Mouse (Mus musculus) CH12.LX (cell line): ENCODE data around the gene Cops3. TPM values are rescaled to one million over a fixed set of nuclear protein-coding genes. Genes with fewer than 3 reads are reported as not detected.

Experiments
- DNase-seq: peaks from one replicate; pipeline ENCODE4 v3.0.0-alpha.2; 2013; ENCODE audit errors: extremely low read depth
- H3K27ac ChIP-seq: 2 replicates; pipeline ENCODE4 v1.5.1; 2012; ENCODE audit warnings: low read depth, mild to moderate bottlenecking, control low read depth, moderate library complexity; ENCODE audit not compliant: insufficient read depth
- H3K27me3 ChIP-seq: replicated peaks from 2 replicates; pipeline ENCODE3; 2012; ENCODE audit warnings: inconsistent platforms
- H3K36me3 ChIP-seq, 2 experiments: replicated peaks in 1 of 2; 2 replicates each; pipeline versions ENCODE3 to v1.6.1; 2012; ENCODE audit warnings: inconsistent platforms in 1 of 2, low read length in 1 of 2, mild to moderate bottlenecking in 1 of 2, mixed read lengths in 1 of 2, moderate library complexity in 1 of 2; ENCODE audit not compliant: control insufficient read depth in 1 of 2, insufficient read depth in 1 of 2
- H3K4me1 ChIP-seq, 2 experiments: 2 replicates each; pipeline ENCODE4 v1.6.1; 2012; ENCODE audit warnings: inconsistent platforms in 1 of 2, moderate library complexity in 1 of 2; ENCODE audit not compliant: insufficient read depth in 2 of 2, control insufficient read depth in 1 of 2
- H3K4me2 ChIP-seq: 2 replicates; pipeline ENCODE4 v1.6.1; 2012; ENCODE audit warnings: low read depth, mild to moderate bottlenecking, control low read depth; ENCODE audit not compliant: poor library complexity, insufficient read depth, severe bottlenecking
- H3K4me3 ChIP-seq, 3 experiments: fragments of 150-350 bp in 1 of 3; sonication (generic) in 1 of 3; replicated peaks in 1 of 3; 2 replicates each; pipeline versions ENCODE3 to v1.5.1; 2011 to 2012; ENCODE audit warnings: low read depth in 2 of 3, low read length in 2 of 3, mild to moderate bottlenecking in 2 of 3, moderate library complexity in 2 of 3, control low read depth in 1 of 3, improper control_type of control experiment in 1 of 3, inconsistent platforms in 1 of 3, mixed read lengths in 1 of 3; ENCODE audit not compliant: poor library complexity in 1 of 3
- H3K79me2 ChIP-seq: replicated peaks from 2 replicates; pipeline ENCODE4 v1.6.1; 2012; ENCODE audit warnings: mild to moderate bottlenecking, moderate library complexity; ENCODE audit not compliant: control insufficient read depth, poor library complexity, insufficient read depth, severe bottlenecking; ENCODE audit errors: extremely low read depth
- H3K9ac ChIP-seq: 2 replicates; pipeline ENCODE4 v1.6.1; 2012; ENCODE audit warnings: low read depth, mild to moderate bottlenecking, control low read depth, moderate library complexity; ENCODE audit not compliant: insufficient read depth
- H3K9me3 ChIP-seq: replicated peaks from 2 replicates; pipeline ENCODE3; 2012; ENCODE audit warnings: low read length, inconsistent platforms, mixed read lengths
- BHLHE40 ChIP-seq: IDR thresholded peaks from 2 replicates; pipeline ENCODE4 v1.6.1; 2011; ENCODE audit warnings: mild to moderate bottlenecking, low read depth, low read length, improper control_type of control experiment
- CHD2 ChIP-seq: IDR thresholded peaks from 2 replicates; pipeline ENCODE4 v1.6.1; 2011; ENCODE audit warnings: low read length, improper control_type of control experiment
- CTCF ChIP-seq, 2 experiments: IDR thresholded peaks in 1 of 2; conservative IDR thresholded peaks in 1 of 2; 2 replicates each; pipeline ENCODE4 v1.5.1; 2011 to 2012; ENCODE audit warnings: low read depth in 2 of 2, low read length in 2 of 2, improper control_type of control experiment in 1 of 2, inconsistent platforms in 1 of 2, mild to moderate bottlenecking in 1 of 2, moderate library complexity in 1 of 2
- E2F4 ChIP-seq: IDR thresholded peaks from 2 replicates; pipeline ENCODE4 v1.6.1; 2011; ENCODE audit warnings: low read depth, low read length, improper control_type of control experiment; ENCODE audit not compliant: insufficient replicate concordance
- ELF1 ChIP-seq: IDR thresholded peaks from 2 replicates; pipeline ENCODE4 v1.6.1; 2014; ENCODE audit warnings: low read depth, mild to moderate bottlenecking, inconsistent platforms, low read length, improper control_type of control experiment
- EP300 ChIP-seq: IDR thresholded peaks from 2 replicates; pipeline ENCODE4 v1.6.1; 2011; ENCODE audit warnings: low read length, improper control_type of control experiment
- ETS1 ChIP-seq: conservative IDR thresholded peaks from 2 replicates; pipeline ENCODE4 v1.6.1; 2012; ENCODE audit warnings: low read depth, mild to moderate bottlenecking, inconsistent platforms, low read length, improper control_type of control experiment, moderate library complexity
- GABPA ChIP-seq: IDR thresholded peaks from 2 replicates; pipeline ENCODE4 v1.6.1; 2012; ENCODE audit warnings: low read depth, low read length, improper control_type of control experiment, inconsistent platforms; ENCODE audit not compliant: insufficient replicate concordance
- HCFC1 ChIP-seq: IDR thresholded peaks from 2 replicates; pipeline ENCODE4 v1.6.1; 2012; ENCODE audit warnings: low read depth, mild to moderate bottlenecking, inconsistent platforms, low read length, improper control_type of control experiment
- IRF4 ChIP-seq: IDR thresholded peaks from 2 replicates; pipeline ENCODE4 v1.6.1; 2014; ENCODE audit warnings: low read depth, mild to moderate bottlenecking, inconsistent platforms, low read length, improper control_type of control experiment
- JUN ChIP-seq: IDR thresholded peaks from 2 replicates; pipeline ENCODE4 v1.6.1; 2011; ENCODE audit warnings: low read depth, mild to moderate bottlenecking, low read length, improper control_type of control experiment, moderate library complexity; ENCODE audit not compliant: insufficient read depth
- JUND ChIP-seq: conservative IDR thresholded peaks from 2 replicates; pipeline ENCODE4 v1.6.1; 2011; ENCODE audit warnings: low read depth, low read length, improper control_type of control experiment
- MAFK ChIP-seq: IDR thresholded peaks from 2 replicates; pipeline ENCODE4 v1.6.1; 2011; ENCODE audit warnings: low read length, improper control_type of control experiment; ENCODE audit not compliant: insufficient replicate concordance
- MAX ChIP-seq: IDR thresholded peaks from 2 replicates; pipeline ENCODE4 v1.6.1; 2011; ENCODE audit warnings: low read length, improper control_type of control experiment
- MEF2A ChIP-seq: IDR thresholded peaks from 2 replicates; pipeline ENCODE4 v1.6.1; 2014; ENCODE audit warnings: low read depth, mild to moderate bottlenecking, inconsistent platforms, low read length, improper control_type of control experiment, borderline replicate concordance
- MXI1 ChIP-seq: IDR thresholded peaks from 2 replicates; pipeline ENCODE4 v1.6.1; 2011; ENCODE audit warnings: mild to moderate bottlenecking, low read depth, low read length, improper control_type of control experiment
- MYC ChIP-seq: IDR thresholded peaks from 2 replicates; pipeline ENCODE4 v1.6.1; 2011; ENCODE audit warnings: low read depth, mild to moderate bottlenecking, improper control_type of control experiment, low read length
- NELFE ChIP-seq: IDR thresholded peaks from 2 replicates; pipeline ENCODE4 v1.6.1; 2011; ENCODE audit warnings: low read depth, low read length, improper control_type of control experiment
- NRF1 ChIP-seq: IDR thresholded peaks from 2 replicates; pipeline ENCODE4 v1.6.1; 2014; ENCODE audit warnings: low read depth, mild to moderate bottlenecking, inconsistent platforms, low read length, improper control_type of control experiment, moderate library complexity
- PAX5 ChIP-seq: IDR thresholded peaks from 2 replicates; pipeline ENCODE4 v1.6.1; 2012; ENCODE audit warnings: low read length, inconsistent platforms, mixed read lengths
- POLR2A ChIP-seq: IDR thresholded peaks from 2 replicates; pipeline ENCODE4 v1.6.1; 2011; ENCODE audit warnings: low read depth, mild to moderate bottlenecking, improper control_type of control experiment, low read length
- RAD21 ChIP-seq: IDR thresholded peaks from 2 replicates; pipeline ENCODE4 v1.6.1; 2011; ENCODE audit warnings: low read depth, mild to moderate bottlenecking, low read length, improper control_type of control experiment, moderate library complexity
- SIN3A ChIP-seq: IDR thresholded peaks from 2 replicates; pipeline ENCODE4 v1.6.1; 2012; ENCODE audit warnings: low read length, improper control_type of control experiment, inconsistent platforms
- SMC3 ChIP-seq: IDR thresholded peaks from 2 replicates; pipeline ENCODE4 v1.6.1; 2011; ENCODE audit warnings: low read depth, low read length, improper control_type of control experiment
- TBP ChIP-seq: conservative IDR thresholded peaks from 2 replicates; pipeline ENCODE4 v1.6.1; 2011; ENCODE audit warnings: low read depth, low read length, improper control_type of control experiment
- TCF12 ChIP-seq: IDR thresholded peaks from 2 replicates; pipeline ENCODE4 v1.6.1; 2014; ENCODE audit warnings: low read depth, mild to moderate bottlenecking, inconsistent platforms, low read length, improper control_type of control experiment
- UBTF ChIP-seq: IDR thresholded peaks from 2 replicates; pipeline ENCODE4 v1.6.1; 2012; ENCODE audit warnings: low read depth, mild to moderate bottlenecking, inconsistent platforms, low read length, improper control_type of control experiment, moderate library complexity
- USF1 ChIP-seq: IDR thresholded peaks from 2 replicates; pipeline ENCODE4 v1.6.1; 2014; ENCODE audit warnings: low read depth, mild to moderate bottlenecking, inconsistent platforms, low read length, improper control_type of control experiment
- ZKSCAN1 ChIP-seq: IDR thresholded peaks from 2 replicates; pipeline ENCODE4 v1.6.1; 2012; ENCODE audit warnings: low read depth, inconsistent platforms, low read length, improper control_type of control experiment, borderline replicate concordance
- ZMIZ1 ChIP-seq: IDR thresholded peaks from 2 replicates; pipeline ENCODE4 v1.6.1; 2012; ENCODE audit warnings: low read depth, mild to moderate bottlenecking, inconsistent platforms, low read length, improper control_type of control experiment
- ZNF384 ChIP-seq: IDR thresholded peaks from 2 replicates; pipeline ENCODE4 v1.6.1; 2012; ENCODE audit warnings: low read depth, low read length, improper control_type of control experiment, inconsistent platforms
- dilution Hi-C: fragments of 300-500 bp; cut with MboI; formaldehyde crosslinking; loops from 2 replicates; pipeline ENCODE4 v1.14.3; 2020; ENCODE audit warnings: low sequenced_read_pairs; ENCODE audit not compliant: extremely low pct_unique_long_range_greater_than_20kb, extremely low pct_ligation_motif_present
- in situ Hi-C: fragments of 300-500 bp; cut with MboI; formaldehyde crosslinking; loops from 3 replicates; pipeline ENCODE4 v1.14.3; 2019; ENCODE audit warnings: low sequenced_read_pairs, low pct_ligation_motif_present, low pct_unique_long_range_greater_than_20kb, mixed read lengths
- polyA plus RNA-seq: library from polyadenylated mRNA; unstranded; fragments of >175 nt; gene quantifications from 2 replicates; pipeline ENCODE4 v1.2.1, GENCODE M21; 2012; ENCODE audit warnings: low read depth; ENCODE audit not compliant: insufficient read length
- total RNA-seq, 2 experiments: library from RNA; depleted of rRNA; stranded (reverse); fragments of 300-350 nt in 1 of 2; fragments of >200 nt in 1 of 2; gene quantifications; 2 replicates each; pipeline ENCODE4 v1.2.3; 2012 to 2014

Cops3 gene
- total and polyA plus RNA-seq, 3 experiments, result 128 to 317 (median 267) TPM

DNA sequence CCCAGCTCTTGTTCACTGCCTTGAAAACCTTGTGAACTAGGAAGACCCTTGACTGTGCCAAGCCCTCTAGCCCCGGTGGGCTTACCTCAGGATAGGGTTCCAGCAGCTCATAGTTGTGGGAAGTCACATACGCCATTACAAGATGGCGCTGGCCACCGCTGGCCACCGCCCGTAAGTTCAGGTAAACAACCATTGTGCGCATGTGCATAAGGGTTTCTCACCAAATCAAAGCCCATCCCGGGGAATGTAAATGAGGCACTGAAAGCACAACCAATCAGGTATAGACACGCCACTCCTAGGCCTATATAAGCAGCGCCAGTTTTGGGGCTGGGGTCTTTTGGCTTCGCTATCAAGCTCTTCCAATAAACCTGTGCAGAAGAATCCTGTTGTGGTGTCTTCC lies 6.7 kb upstream of the Cops3 start:
- Histone ChIP-seq H3K79me2 (peaks cover 14% of the 10 kb centered on the region), H3K27me3 (no peaks in the 10 kb centered on the region), H3K4me1 (peaks cover 15 to 62% of the 10 kb centered on the region in 2 experiments), H3K9me3 (no peaks in the 10 kb centered on the region), H3K4me3 (no peak overlapping the region), H3K27ac (no peak overlapping the region), H3K36me3 (peaks cover 11 to 41% of the 10 kb centered on the region in 2 experiments), H3K9ac (no peak overlapping the region), H3K4me2 (no peak overlapping the region)
- TF ChIP-seq NRF1, result no peak
- TF ChIP-seq CTCF (conservative IDR thresholded peaks at IDR 0.05 in 1 of 2, IDR thresholded peaks at IDR 0.05 in 1 of 2; ENCODE audit: low read depth in 2 of 2, low read length in 2 of 2), result no peak
- no peak for TF ChIP-seq TBP
- TF ChIP-seq TCF12, result no peak
- no peak for TF ChIP-seq BHLHE40
- TF ChIP-seq ZMIZ1, result no peak
- TF ChIP-seq CHD2, result no peak
- DNase-seq, result no peak
- dilution Hi-C loops, result no loop called here
- in situ Hi-C loops, result no loop called here

- Histone ChIP-seq H3K27ac (peak within 1 kb of the TSS; percentile 95), H3K9ac (peak within 1 kb of the TSS; percentile 97), H3K4me3 (peak within 1 kb of the TSS; percentile 91 to 98 (median 92)), H3K79me2 (peaks cover 45% of the 10 kb centered on the region), H3K27me3 (no peaks in the 10 kb centered on the region), H3K4me2 (peak within 1 kb of the TSS; percentile 93), H3K36me3 (peaks cover 25 to 53% of the 10 kb centered on the region in 2 experiments), H3K9me3 (no peaks in the 10 kb centered on the region), H3K4me1 (peaks cover 23 to 51% of the 10 kb centered on the region in 2 experiments)
- dilution Hi-C loops, result no loop called here
- in situ Hi-C loops, result no loop called here
- DNase-seq, result peak; percentile 98
- TF ChIP-seq IRF4, result peak; percentile 54; the same call in 1 of the 2 replicates
- no peak for TF ChIP-seq ZNF384
- no peak for TF ChIP-seq GABPA
- TF ChIP-seq UBTF, result 0 out of 2 replicates have a peak, but pooled peaks have one; percentile 66
- no peak for TF ChIP-seq CTCF (conservative IDR thresholded peaks at IDR 0.05 in 1 of 2, IDR thresholded peaks at IDR 0.05 in 1 of 2; ENCODE audit: low read depth in 2 of 2, low read length in 2 of 2)
- TF ChIP-seq PAX5, result no peak
- peak; percentile 60 for TF ChIP-seq BHLHE40
- 0 out of 2 replicates have a peak, but pooled peaks have one; percentile 37 for TF ChIP-seq TBP
- no peak for TF ChIP-seq E2F4
- TF ChIP-seq SMC3, result no peak
- TF ChIP-seq RAD21, result no peak
- TF ChIP-seq CHD2, result peak; percentile 97
- no peak for TF ChIP-seq NELFE
- TF ChIP-seq MYC, result peak; percentile 58; the same call in 1 of the 2 replicates
- TF ChIP-seq ZMIZ1, result no peak
- peak; percentile 58; the same call in 1 of the 2 replicates for TF ChIP-seq MEF2A
- TF ChIP-seq USF1, result peak; percentile 46
- TF ChIP-seq SIN3A, result peak; percentile 79; the same call in 1 of the 2 replicates
- peak; percentile 28; the same call in 1 of the 2 replicates for TF ChIP-seq ETS1
- TF ChIP-seq JUND, result no peak
- TF ChIP-seq TCF12, result peak; percentile 36; the same call in 1 of the 2 replicates
- TF ChIP-seq HCFC1, result no peak; the same call in 1 of the 2 replicates
- peak; percentile 80 for TF ChIP-seq MAX
- peak; percentile 82 for TF ChIP-seq ELF1
- TF ChIP-seq MAFK, result no peak
- TF ChIP-seq MXI1, result peak; percentile 92
- no peak for TF ChIP-seq ZKSCAN1
- TF ChIP-seq EP300, result no peak
- peak; percentile 32 for TF ChIP-seq NRF1
- no peak for TF ChIP-seq POLR2A
- TF ChIP-seq JUN, result no peak
These were observed 605 bp downstream of the Cops3 start, which contains the start of gene Nt5m for GRCm38 (mm10) chr11:59839008-59839458. Gene Nt5m (plus strand): TSS chr11:59839447.
